In genomic region chr9:45041131-45041838, GRCm38 (mm10) we compare ENCODE assay signal across 8 mouse cellular contexts. TPM values are rescaled to one million over a fixed set of nuclear protein-coding genes. Genes with fewer than 3 reads are reported as not detected.
DNase-seq lines count a peak whose midpoint lies in the region; ATAC-seq and TF ChIP-seq lines count a peak whose summit lies in the region.

No protein-coding gene starts in this region.

- H3K36me3 ChIP-seq in lung, embryonic 14.5 days (ENCODE audit: insufficient read depth), result no peaks in the 10 kb centered on the region
- no peaks in the 10 kb centered on the region for H3K36me3 ChIP-seq in kidney, adult 2 months (ENCODE audit: control insufficient read depth, insufficient read depth, low read length)

- H3K4me3 ChIP-seq in lung, embryonic 14.5 days (ENCODE audit: low read depth, low read length), result no peak overlapping the region
- no peak overlapping the region; the same call in 1 of the 2 replicates for H3K4me3 ChIP-seq in kidney, adult 2 months (ENCODE audit: insufficient read depth, low read depth, low read length)

- peak; percentile 59 for DNase-seq in lung, embryonic 14.5 days
- no peak for DNase-seq in lung, postnatal 14 days
- DNase-seq in adrenal gland, postnatal 10 days, result peak; percentile 69
- peak; percentile 69 for DNase-seq in kidney, adult 2 months
- DNase-seq in lung, postnatal 10 days, result peak; percentile 29
- DNase-seq in left cerebral cortex, postnatal 10 days (ENCODE audit: extremely low spot score in 1 of 2, low spot score in 2 of 2), result no peak
- DNase-seq in cerebellum, adult 8-10 months, result no peak
- no peak for DNase-seq in testis, postnatal 14 days (ENCODE audit: low spot score)

- H3K27ac ChIP-seq in lung, embryonic 14.5 days (ENCODE audit: low read depth), result no peak overlapping the region
- H3K27ac ChIP-seq in kidney, adult 2 months (ENCODE audit: insufficient read depth, low read depth, low read length), result peak overlapping the region; percentile 37; the same call in 1 of the 2 replicates

- intact Hi-C loops in left cerebral cortex, postnatal 10 days (cut with DNase I), result no loop called here

- peaks cover 42% of the 10 kb centered on the region for H3K27me3 ChIP-seq in lung, embryonic 14.5 days (ENCODE audit: insufficient read depth, low read length)
- H3K27me3 ChIP-seq in kidney, adult 2 months (replicated peaks; ENCODE audit: control insufficient read depth, insufficient read depth, low read length), result no peaks in the 10 kb centered on the region

- H3K9me3 ChIP-seq in lung, embryonic 14.5 days (ENCODE audit: low read depth, low read length), result no peaks in the 10 kb centered on the region

- 38% methylated on average over 17 of the region's 17 CpGs for WGBS in lung, embryonic 14.5 days
- 20% methylated on average over 17 of the region's 17 CpGs for WGBS in kidney, adult 2 months

- no peak for ATAC-seq in lung, embryonic 14.5 days (ENCODE audit: insufficient read depth)

- H3K4me1 ChIP-seq in lung, embryonic 14.5 days (ENCODE audit: insufficient read depth), result no peaks in the 10 kb centered on the region
- H3K4me1 ChIP-seq in kidney, adult 2 months (ENCODE audit: control insufficient read depth, insufficient read depth, low read length), result peaks cover 17% of the 10 kb centered on the region

- peak overlapping the region; percentile 35 for H3K4me2 ChIP-seq in lung, embryonic 14.5 days

- no peak for TF ChIP-seq CTCF in lung, embryonic 14.5 days (IDR thresholded peaks at IDR 0.05; ENCODE audit: low read depth)
- no peak for TF ChIP-seq CTCF in kidney, adult 2 months (conservative IDR thresholded peaks at IDR 0.05; ENCODE audit: insufficient read depth, insufficient read length, low read depth, low read length)

- no peak overlapping the region for H3K9ac ChIP-seq in lung, embryonic 14.5 days

- no peak for TF ChIP-seq POLR2A in kidney, adult 2 months (IDR thresholded peaks at IDR 0.05; ENCODE audit: low read depth, low read length)

RNA-seq across cellular contexts. Expression of gene Mpzl2, which starts 1.7 kb away (rescaled TPM):
- 14.7 and 15.0 TPM in 2 replicates for polyA plus RNA-seq in lung, embryonic 14.5 days (2014; fragmentation: Nextera tagmentation; extraction: Ambion mirVana)
- total RNA-seq in adrenal gland, postnatal 10 days (2021), result 10 to 100 TPM; 15.1 to 16.4 TPM
- polyA plus RNA-seq in kidney, adult 2 months (2012; rRNA removed), result 18.8 TPM in 2 replicates
- 1 to 10 TPM in 1 of 2 experiments, under 1 TPM in 1; 0.95 to 1.4 TPM for total RNA-seq in left cerebral cortex, postnatal 10 days (2021)

RNA-seq across cellular contexts. Expression of gene Mpzl3, which starts 13.7 kb away (rescaled TPM):
- 1.9 and 2.1 TPM in 2 replicates for polyA plus RNA-seq in lung, embryonic 14.5 days (2014; fragmentation: Nextera tagmentation; extraction: Ambion mirVana)
- 1 to 10 TPM; 2.9 to 4.4 TPM for total RNA-seq in adrenal gland, postnatal 10 days (2021)
- polyA plus RNA-seq in kidney, adult 2 months (2012; rRNA removed), result 2.6 TPM in 2 replicates
- 1 to 10 TPM; 3.1 to 4.5 TPM for total RNA-seq in left cerebral cortex, postnatal 10 days (2021)

RNA-seq across cellular contexts. Expression of gene Cd3e, which starts 31.9 kb away (rescaled TPM):
- not detected in 2 replicates for polyA plus RNA-seq in lung, embryonic 14.5 days (2014; fragmentation: Nextera tagmentation; extraction: Ambion mirVana)
- total RNA-seq in adrenal gland, postnatal 10 days (2021), result 1 to 10 TPM; 6.7 to 7.3 TPM
- 0.52 and 3.6 TPM in 2 replicates for polyA plus RNA-seq in kidney, adult 2 months (2012; rRNA removed)
- total RNA-seq in left cerebral cortex, postnatal 10 days (2021), result not detected

RNA-seq across cellular contexts. Expression of gene Jaml, which starts 37.7 kb away (rescaled TPM):
- polyA plus RNA-seq in lung, embryonic 14.5 days (2014; fragmentation: Nextera tagmentation; extraction: Ambion mirVana), result 0.30 and 0.45 TPM in 2 replicates
- 1 to 10 TPM in 1 of 2 experiments, under 1 TPM in 1; 0.70 to 1.8 TPM for total RNA-seq in adrenal gland, postnatal 10 days (2021)
- polyA plus RNA-seq in kidney, adult 2 months (2012; rRNA removed), result 0.08 and 0.53 TPM in 2 replicates
- 1 to 10 TPM in 1 of 2 experiments, under 1 TPM in 1; 0.88 to 1.1 TPM for total RNA-seq in left cerebral cortex, postnatal 10 days (2021)

RNA-seq across cellular contexts. Expression of gene Cd3d, which starts 59.7 kb away (rescaled TPM):
- not detected in 2 replicates for polyA plus RNA-seq in lung, embryonic 14.5 days (2014; fragmentation: Nextera tagmentation; extraction: Ambion mirVana)
- 1 to 10 TPM; 3.0 to 3.1 TPM for total RNA-seq in adrenal gland, postnatal 10 days (2021)
- polyA plus RNA-seq in kidney, adult 2 months (2012; rRNA removed), result 0.19 and 2.9 TPM in 2 replicates
- total RNA-seq in left cerebral cortex, postnatal 10 days (2021), result not detected

Comparison
In these comparisons a context has a peak if more than half of its experiments do, and no peak if none do; other contexts are left out.
1. DNase-seq: peak in lung, embryonic 14.5 days (single experiment), adrenal gland, postnatal 10 days (single experiment), kidney, adult 2 months (single experiment) and lung, postnatal 10 days (single experiment); none in lung, postnatal 14 days (single experiment), left cerebral cortex, postnatal 10 days (0 of 2), cerebellum, adult 8-10 months (single experiment) and testis, postnatal 14 days (single experiment).
2. RNA of gene Mpzl2, which starts 1.7 kb away (total RNA-seq): 15.1 to 16.4 TPM in adrenal gland, postnatal 10 days; 0.95 to 1.4 TPM in left cerebral cortex, postnatal 10 days; every median in the first group is over 4 times any median in the second.
3. RNA of gene Cd3e, which starts 31.9 kb away (total RNA-seq): 6.7 to 7.3 TPM in adrenal gland, postnatal 10 days; not detected in left cerebral cortex, postnatal 10 days; every median in the first group is over 4 times any median in the second.